Mouse (Mus musculus) testis, postnatal 14 days (tissue): ENCODE measurements at regions not wholly inside any gene's neighbourhood (a gene's known extent, or its start where the extent isn't known, plus 50 kb on each side); places are given as distances from the start of the nearest gene placed in this dataset.
"Not testable (repeated sequence)": the region's sequence is repeated elsewhere in the genome, so short reads cannot be mapped to it uniquely, and the experiment has no call there.

Experiments used
- DNase-seq: peaks from one replicate; pipeline ENCODE4 v3.0.0; 2021; ENCODE audit warnings: low spot score

- DNase-seq = no peak
Measured at GRCm38 (mm10) chr8:8978969-8979368, 288.6 kb upstream of the Arglu1 start.

GRCm38 (mm10) chr8:8973769-8974168 is 283.4 kb upstream of the Arglu1 start:
- DNase-seq = no peak

- DNase-seq = no peak
Measured at GRCm38 (mm10) chr8:8973334-8973733, 283.0 kb upstream of the Arglu1 start.

- no peak for DNase-seq
Measured at GRCm38 (mm10) chr8:8970776-8971175, 280.5 kb upstream of the Arglu1 start.

GRCm38 (mm10) chr8:8970346-8970745 is 280.0 kb upstream of the Arglu1 start:
- no peak for DNase-seq

GRCm38 (mm10) chr8:8969112-8969950 is 279.0 kb upstream of the Arglu1 start:
- DNase-seq = no peak

- DNase-seq = no peak
Measured at GRCm38 (mm10) chr8:8966658-8967048, 276.3 kb upstream of the Arglu1 start.

GRCm38 (mm10) chr8:8965983-8966657 is 275.8 kb upstream of the Arglu1 start:
- DNase-seq = no peak

- DNase-seq = no peak
Measured at GRCm38 (mm10) chr8:8960221-8960620, 269.9 kb upstream of the Arglu1 start.

- DNase-seq = no peak
Measured at GRCm38 (mm10) chr8:8959787-8960093, 269.4 kb upstream of the Arglu1 start.

- DNase-seq = no peak
Measured at GRCm38 (mm10) chr8:8959021-8959786, 268.9 kb upstream of the Arglu1 start.

GRCm38 (mm10) chr8:8958140-8958539 is 267.8 kb upstream of the Arglu1 start:
- DNase-seq = not testable (repeated sequence)

- no peak for DNase-seq
Measured at GRCm38 (mm10) chr8:8952212-8952611, 261.9 kb upstream of the Arglu1 start.

GRCm38 (mm10) chr8:8951186-8951585 is 260.9 kb upstream of the Arglu1 start:
- DNase-seq = no peak

GRCm38 (mm10) chr8:8947516-8948161 is 257.3 kb upstream of the Arglu1 start:
- DNase-seq = no peak

GRCm38 (mm10) chr8:8942991-8943390 is 252.7 kb upstream of the Arglu1 start:
- no peak for DNase-seq

- DNase-seq = no peak
Measured at GRCm38 (mm10) chr8:8940899-8941298, 250.6 kb upstream of the Arglu1 start.

- DNase-seq = no peak
Measured at GRCm38 (mm10) chr8:8938536-8938935, 248.2 kb upstream of the Arglu1 start.

- DNase-seq = no peak
Measured at GRCm38 (mm10) chr8:8932466-8932865, 242.1 kb upstream of the Arglu1 start.

GRCm38 (mm10) chr8:8931746-8932145 is 241.4 kb upstream of the Arglu1 start:
- no peak for DNase-seq

- peak; percentile 12 for DNase-seq
Measured at GRCm38 (mm10) chr8:8928074-8928862, 237.9 kb upstream of the Arglu1 start.

- no peak for DNase-seq
Measured at GRCm38 (mm10) chr8:8921446-8921845, 231.1 kb upstream of the Arglu1 start.
